Mouse (Mus musculus) cerebellum, adult 2 months (tissue): ENCODE measurements around the gene A830031A19Rik.

Experiments
- CTCF ChIP-seq: fragments of 200-500 bp; IDR thresholded peaks from 2 replicates; pipeline ENCODE4 v1.5.1; 2011; ENCODE audit warnings: low read depth, mild to moderate bottlenecking, control low read depth, low read length, moderate library complexity, borderline replicate concordance; ENCODE audit not compliant: insufficient read depth
- POLR2A ChIP-seq: fragments of 200-500 bp; IDR thresholded peaks from 2 replicates; pipeline ENCODE4 v1.6.1; 2011; ENCODE audit warnings: low read length, control low read depth, borderline replicate concordance; ENCODE audit not compliant: insufficient read depth

GRCm38 (mm10) chr11:24061819-24062218 lies 13.0 kb downstream of the A830031A19Rik start:
- TF ChIP-seq CTCF (no peak), POLR2A (no peak)
